Mouse (Mus musculus): Measurements from ENCODE around the gene Lrr1.

DNA sequence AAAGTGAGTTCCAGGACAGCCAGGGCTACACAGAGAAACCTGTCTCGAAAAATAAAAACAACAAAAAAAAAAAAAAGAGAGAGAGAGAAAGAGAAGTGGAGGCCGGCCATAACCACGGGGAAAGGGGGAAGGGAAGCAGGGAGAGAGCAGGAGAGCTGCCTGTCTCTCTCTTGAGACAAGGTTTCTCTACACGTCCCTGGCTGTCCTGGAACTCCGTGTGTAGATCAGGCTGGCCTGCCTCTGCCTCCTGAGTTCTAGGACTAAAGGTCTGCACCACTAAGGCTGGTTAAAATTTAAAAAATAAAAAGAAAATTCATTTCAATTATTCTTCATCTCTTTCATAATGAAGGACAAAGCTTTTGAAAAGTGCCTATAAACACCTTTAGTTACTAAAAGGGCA, 22.8 kb downstream of the Lrr1 start:
- TF ChIP-seq CTCF (IDR thresholded peaks at IDR 0.05) (no peak), EP300 (IDR thresholded peaks at IDR 0.05) (no peak)

Measured in lung, postnatal 0 days (tissue).